ENCODE assay signal across 14 mouse cellular contexts in genomic region chr19:45445253-45445933, GRCm38 (mm10).
DNase-seq lines count a peak whose midpoint lies in the region; ATAC-seq and TF ChIP-seq lines count a peak whose summit lies in the region.
"Had no signal": no experiment of that assay in that cellular context is flagged by ENCODE, and none has a peak within 500 bp of the region (broad histone marks: within the 10 kb centered on the region; RNA-seq: fewer than 3 reads in every experiment).

No protein-coding gene starts in this region.

- no peak for TF ChIP-seq CTCF in layer of hippocampus, adult 2 months (conservative IDR thresholded peaks at IDR 0.05)
- no peak for TF ChIP-seq CTCF in liver, postnatal 0 days (IDR thresholded peaks at IDR 0.05; ENCODE audit: low read depth)

- peak overlapping the region; percentile 76 for H3K27ac ChIP-seq in layer of hippocampus, adult 2 months
- H3K27ac ChIP-seq in liver, postnatal 0 days (ENCODE audit: low read depth), result peak overlapping the region; percentile 90

- H3K4me1 ChIP-seq in erythroblast, embryonic 14.5 days (ENCODE audit: control insufficient read depth), result peaks cover 84% of the 10 kb centered on the region
- peaks cover 29% of the 10 kb centered on the region for H3K4me1 ChIP-seq in liver, postnatal 0 days (ENCODE audit: insufficient read depth)

- H3K9me3 ChIP-seq in erythroblast, embryonic 14.5 days (ENCODE audit: control insufficient read depth, low read length), result 0 out of 2 replicates have a peak, but pooled peaks cover 3% of the 10 kb centered on the region
- no peaks in the 10 kb centered on the region for H3K9me3 ChIP-seq in liver, postnatal 0 days (ENCODE audit: low read length)

- peak; percentile 36 for DNase-seq in heart, adult 11 months
- no peak for DNase-seq in heart, postnatal 14 days
- no peak for DNase-seq in layer of hippocampus, adult 2 months (ENCODE audit: low spot score in 2 of 2)
- no peak for DNase-seq in layer of hippocampus, postnatal 36 days
- DNase-seq in liver, postnatal 0 days, result peak; percentile 29
- DNase-seq in cerebellum, adult 11 months, result no peak
- DNase-seq in testis, postnatal 10 days (ENCODE audit: low spot score), result no peak
- DNase-seq: adrenal gland, postnatal 36 days; B cell, adult 2 months; cerebellum, postnatal 14 days; kidney, postnatal 4 days; lung, postnatal 4 days had no signal

- 0 out of 2 replicates have a peak overlapping the region, but pooled peaks have one; percentile 7 for H3K4me3 ChIP-seq in layer of hippocampus, adult 2 months
- peak overlapping the region; percentile 82 for H3K4me3 ChIP-seq in erythroblast, embryonic 14.5 days (replicated peaks)
- peak overlapping the region; percentile 51 for H3K4me3 ChIP-seq in liver, postnatal 0 days (ENCODE audit: low read depth, low read length)

- peaks cover 41% of the 10 kb centered on the region for H3K36me3 ChIP-seq in erythroblast, embryonic 14.5 days (ENCODE audit: control insufficient read depth)
- no peaks in the 10 kb centered on the region for H3K36me3 ChIP-seq in liver, postnatal 0 days (replicated peaks; ENCODE audit: insufficient read depth, low read length)

- peak; percentile 99 for TF ChIP-seq EP300 in liver, postnatal 0 days (IDR thresholded peaks at IDR 0.05; ENCODE audit: low read depth)

- intact Hi-C loops in heart, postnatal 14 days (cut with DNase I), result no loop called here

- peak; percentile 97 for ATAC-seq in liver, postnatal 0 days
- ATAC-seq: Patski had no signal

- 37% methylated on average over 6 of the region's 6 CpGs for WGBS in liver, postnatal 0 days (ENCODE audit: insufficient replicate concordance)

- H3K9ac ChIP-seq in liver, postnatal 0 days (replicated peaks), result peak overlapping the region; percentile 67

- peak overlapping the region; percentile 48; the same call in 1 of the 2 replicates for H3K4me2 ChIP-seq in liver, postnatal 0 days (ENCODE audit: low read depth, low read length)

- no peaks in the 10 kb centered on the region for H3K27me3 ChIP-seq in erythroblast, embryonic 14.5 days (ENCODE audit: control insufficient read depth)
- H3K27me3 ChIP-seq in liver, postnatal 0 days (ENCODE audit: insufficient read depth, low read length), result no peaks in the 10 kb centered on the region
- H3K27me3 ChIP-seq: Patski had no signal

Comparison
In these comparisons a context has a peak if more than half of its experiments do, and no peak if none do; other contexts are left out.
1. DNase-seq: peak in heart, adult 11 months (single experiment) and liver, postnatal 0 days (single experiment); none in heart, postnatal 14 days (0 of 2), layer of hippocampus, adult 2 months (0 of 2), layer of hippocampus, postnatal 36 days (0 of 2), cerebellum, adult 11 months (single experiment) and testis, postnatal 10 days (single experiment).
2. H3K4me3 ChIP-seq: peak in every context shown above with its lines; median percentile 82 in erythroblast, embryonic 14.5 days; 51 in liver, postnatal 0 days; 7 in layer of hippocampus, adult 2 months.